Comparison of ENCODE assay signal across 21 mouse cellular contexts in the genomic region with DNA sequence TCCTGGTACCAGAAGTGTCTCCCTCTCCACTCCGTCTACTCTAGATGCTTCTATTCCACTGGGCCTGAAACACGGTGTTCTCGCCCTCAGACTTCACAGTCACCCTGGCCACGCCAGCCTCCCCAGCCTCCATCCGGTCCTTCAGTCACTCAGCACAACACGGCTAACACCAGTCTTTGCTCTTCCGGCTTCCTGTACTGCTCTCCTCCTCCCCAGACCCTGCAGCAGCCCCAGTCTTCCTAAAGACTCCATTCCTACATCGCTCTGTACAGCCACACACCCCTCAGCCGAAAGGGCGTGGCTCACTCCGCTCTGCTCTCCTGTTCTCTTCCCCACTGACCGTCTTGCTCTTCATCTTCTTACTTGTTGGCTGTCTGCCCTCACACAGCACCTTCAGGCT. TPM values are rescaled to one million over a fixed set of nuclear protein-coding genes. Genes with fewer than 3 reads are reported as not detected.
A peak's percentile ranks its signal among the peaks of the same experiment; 100 is the strongest.
DNase-seq lines count a peak whose midpoint lies in the region; ATAC-seq lines count a peak whose summit lies in the region.
"Had no signal": no experiment of that assay in that cellular context is flagged by ENCODE, and none has a peak within 500 bp of the region (broad histone marks: within the 10 kb centered on the region; RNA-seq: fewer than 3 reads in every experiment).

No protein-coding gene starts in this region.

- no peak for ATAC-seq in hindbrain, embryonic 13.5 days (ENCODE audit: low FRiP score)
- ATAC-seq in hindbrain, embryonic 16.5 days = no peak
- peak; percentile 38; the same call in 1 of the 2 replicates for ATAC-seq in megakaryocyte-erythroid progenitor cell, adult 5-6 weeks (replicated peaks; ENCODE audit: low FRiP score, low TSS enrichment, poor library complexity, severe bottlenecking)
- ATAC-seq: forebrain, postnatal 0 days; midbrain, embryonic 15.5 days had no signal

- H3K4me1 ChIP-seq in hindbrain, embryonic 13.5 days (replicated peaks) = peaks cover 81% of the 10 kb centered on the region
- peaks cover 49% of the 10 kb centered on the region for H3K4me1 ChIP-seq in hindbrain, embryonic 16.5 days (ENCODE audit: control insufficient read depth, insufficient read depth, low read depth, low read length)

- no peaks in the 10 kb centered on the region for H3K36me3 ChIP-seq in hindbrain, embryonic 13.5 days
- no peaks in the 10 kb centered on the region for H3K36me3 ChIP-seq in hindbrain, embryonic 16.5 days (ENCODE audit: control insufficient read depth, insufficient read depth, low read length)
- H3K36me3 ChIP-seq: heart, embryonic 15.5 days; limb, embryonic 15.5 days; midbrain, embryonic 15.5 days; neural tube, embryonic 13.5 days had no signal

- no peak overlapping the region for H3K4me2 ChIP-seq in hindbrain, embryonic 13.5 days
- H3K4me2 ChIP-seq in hindbrain, embryonic 16.5 days (ENCODE audit: low read length) = no peak overlapping the region
- H3K4me2 ChIP-seq: heart, embryonic 15.5 days; limb, embryonic 15.5 days; midbrain, embryonic 15.5 days; neural tube, embryonic 13.5 days had no signal

- H3K27ac ChIP-seq in hindbrain, embryonic 13.5 days = peak overlapping the region; percentile 23; the same call in 1 of the 2 replicates
- no peak overlapping the region for H3K27ac ChIP-seq in hindbrain, embryonic 16.5 days (ENCODE audit: low read depth, low read length)
- H3K27ac ChIP-seq: heart, embryonic 15.5 days; limb, embryonic 15.5 days; midbrain, embryonic 15.5 days; neural tube, embryonic 13.5 days had no signal

- intact Hi-C loops in left cerebral cortex, postnatal 14 days (cut with DNase I) = loop anchor here (5.0 kb wide), 1 partner anchor 38 kb away; a partner anchor contains a TSS

- WGBS in hindbrain, embryonic 13.5 days = 83% methylated on average over 12 of the region's 12 CpGs
- 79% methylated on average over 12 of the region's 12 CpGs for WGBS in hindbrain, embryonic 16.5 days

- no peak overlapping the region for H3K4me3 ChIP-seq in hindbrain, embryonic 13.5 days
- no peak overlapping the region for H3K4me3 ChIP-seq in hindbrain, embryonic 16.5 days (ENCODE audit: low read length)
- H3K4me3 ChIP-seq: erythroblast, embryonic 14.5 days; heart, embryonic 15.5 days; limb, embryonic 15.5 days; midbrain, embryonic 15.5 days; neural tube, embryonic 13.5 days had no signal

- DNase-seq in CD4-positive, CD25-positive, alpha-beta regulatory T cell, adult 2 months (ENCODE audit: low read depth, low spot score) = peak; percentile 59
- peak; percentile 52 for DNase-seq in T-cell, adult 2 months (ENCODE audit: low spot score)
- DNase-seq in left cerebral cortex, postnatal 14 days (ENCODE audit: low spot score in 2 of 2) = no peak
- no peak for DNase-seq in kidney, postnatal 4 days
- DNase-seq: adrenal gland, postnatal 25 days; cerebellum, adult 18-20 months; cerebellum, postnatal 36 days; forebrain, postnatal 0 days; heart, adult 11 months; kidney, adult 18-20 months; kidney, postnatal 25 days; lung, postnatal 14 days had no signal

- no peaks in the 10 kb centered on the region for H3K27me3 ChIP-seq in hindbrain, embryonic 13.5 days
- no peaks in the 10 kb centered on the region for H3K27me3 ChIP-seq in hindbrain, embryonic 16.5 days (replicated peaks; ENCODE audit: control insufficient read depth, insufficient read depth, low read length)
- H3K27me3 ChIP-seq: heart, embryonic 15.5 days; limb, embryonic 15.5 days; midbrain, embryonic 15.5 days; neural tube, embryonic 13.5 days had no signal

- no peaks in the 10 kb centered on the region for H3K9me3 ChIP-seq in hindbrain, embryonic 13.5 days
- no peaks in the 10 kb centered on the region for H3K9me3 ChIP-seq in hindbrain, embryonic 16.5 days (ENCODE audit: control insufficient read depth, low read length)
- H3K9me3 ChIP-seq: heart, embryonic 15.5 days; limb, embryonic 15.5 days; midbrain, embryonic 15.5 days; neural tube, embryonic 13.5 days had no signal

- H3K9ac ChIP-seq in hindbrain, embryonic 13.5 days = no peak overlapping the region
- H3K9ac ChIP-seq in hindbrain, embryonic 16.5 days (ENCODE audit: low read depth, low read length) = no peak overlapping the region
- H3K9ac ChIP-seq: forebrain, postnatal 0 days; heart, embryonic 15.5 days; limb, embryonic 15.5 days; liver, postnatal 0 days; midbrain, embryonic 15.5 days; neural tube, embryonic 13.5 days had no signal

RNA-seq across cellular contexts. Expression of a gene that starts 39.7 kb away (rescaled TPM):
- 24.7 and 29.7 TPM in 2 replicates for polyA plus RNA-seq in hindbrain, embryonic 13.5 days (2015; fragmentation: Nextera tagmentation; extraction: Ambion mirVana)
- 27.3 and 32.5 TPM in 2 replicates for polyA plus RNA-seq in hindbrain, embryonic 16.5 days (2015; fragmentation: Nextera tagmentation; extraction: Ambion mirVana)
- total RNA-seq in megakaryocyte-erythroid progenitor cell, adult 5-6 weeks (2014; fragmentation: Nextera tagmentation) = 34.5 and 39.2 TPM in 2 replicates
- total RNA-seq in megakaryocyte-erythroid progenitor cell, adult 5-6 weeks (2017) = 9.2 and 10.0 TPM in 2 replicates
- total RNA-seq in left cerebral cortex, postnatal 14 days (2021) = 100 to 1,000 TPM; 119 to 132 TPM

Comparison
In these comparisons a context has a peak if more than half of its experiments do, and no peak if none do; other contexts are left out.
1. DNase-seq: peak in CD4-positive, CD25-positive, alpha-beta regulatory T cell, adult 2 months (single experiment) and T-cell, adult 2 months (single experiment); none in left cerebral cortex, postnatal 14 days (0 of 2) and kidney, postnatal 4 days (0 of 2).